Mouse (Mus musculus) liver, adult 2 months (tissue): ENCODE measurements around the gene Olfr1402.

Experiments used
- CTCF ChIP-seq: fragments of 200-500 bp; IDR thresholded peaks from 2 replicates; pipeline ENCODE4 v1.5.1; 2011; ENCODE audit warnings: low read depth, low read length, control low read depth
- POLR2A ChIP-seq: fragments of 200-500 bp; IDR thresholded peaks from 2 replicates; pipeline ENCODE4 v1.6.1; 2011; ENCODE audit warnings: low read length, control low read depth; ENCODE audit not compliant: insufficient read depth; ENCODE audit errors: extremely low read depth

DNA sequence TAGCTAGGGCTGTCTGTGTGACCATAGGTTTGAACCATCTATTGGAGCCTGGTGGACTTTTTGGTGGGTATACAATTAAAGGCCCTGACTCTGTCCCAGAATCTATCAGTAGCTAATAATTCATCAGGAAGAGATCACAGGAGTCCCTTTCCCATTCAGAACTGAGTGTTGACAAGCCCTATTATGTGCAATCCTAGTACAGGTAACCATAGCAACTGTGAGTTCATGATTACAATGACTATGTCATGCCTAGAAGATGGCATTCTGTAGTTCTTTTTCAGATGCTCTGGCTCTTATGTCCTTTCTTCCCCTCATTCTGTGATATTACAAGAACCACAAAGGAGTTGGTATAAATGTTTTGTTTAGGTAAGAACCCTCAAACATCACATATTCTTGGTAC lies 51.4 kb downstream of the Olfr1402 start:
- no peak for TF ChIP-seq CTCF
- no peak for TF ChIP-seq POLR2A
